Mouse (Mus musculus) liver, adult 2 months (tissue): ENCODE measurements around the gene Cped1. TPM values are rescaled to one million over a fixed set of nuclear protein-coding genes. Genes with fewer than 3 reads are reported as not detected.
A peak's percentile ranks its signal among the peaks of the same experiment; 100 is the strongest.

Experiments
- DNase-seq: peaks from one replicate; pipeline ENCODE4 v3.0.0-alpha.2; 2011; ENCODE audit warnings: low read depth, low spot score; ENCODE audit errors: extremely low read depth
- H3K27ac ChIP-seq: fragments of 200-500 bp; replicated peaks from 2 replicates; pipeline ENCODE4 v1.5.1; 2012; ENCODE audit warnings: low read depth, mild to moderate bottlenecking, control low read depth, inconsistent platforms, low read length; ENCODE audit not compliant: insufficient read depth
- H3K27me3 ChIP-seq: fragments of 200-500 bp; 2 replicates; pipeline ENCODE4 v1.6.1; 2012; ENCODE audit warnings: mild to moderate bottlenecking, moderate library complexity, low read length, inconsistent platforms; ENCODE audit not compliant: control insufficient read depth, insufficient read depth
- H3K36me3 ChIP-seq: fragments of 200-500 bp; 2 replicates; pipeline ENCODE4 v1.6.1; 2012; ENCODE audit warnings: low read length, inconsistent platforms; ENCODE audit not compliant: control insufficient read depth, insufficient read depth
- H3K4me1 ChIP-seq: fragments of 200-500 bp; 2 replicates; pipeline ENCODE4 v1.6.1; 2011; ENCODE audit warnings: low read length; ENCODE audit not compliant: control insufficient read depth, insufficient read depth
- H3K4me3 ChIP-seq: fragments of 200-500 bp; 2 replicates; pipeline ENCODE4 v1.5.1; 2011; ENCODE audit warnings: low read depth, mild to moderate bottlenecking, control low read depth, low read length, moderate library complexity; ENCODE audit not compliant: insufficient read depth
- H3K79me2 ChIP-seq: fragments of 200-500 bp; 2 replicates; pipeline ENCODE4 v1.6.1; 2012; ENCODE audit warnings: inconsistent platforms, mild to moderate bottlenecking, low read length, moderate library complexity; ENCODE audit not compliant: control insufficient read depth, insufficient read depth
- H3K9ac ChIP-seq: fragments of 200-500 bp; 2 replicates; pipeline ENCODE4 v1.6.1; 2012; ENCODE audit warnings: low read depth, mild to moderate bottlenecking, control low read depth, inconsistent platforms, low read length
- CTCF ChIP-seq: fragments of 200-500 bp; IDR thresholded peaks from 2 replicates; pipeline ENCODE4 v1.5.1; 2011; ENCODE audit warnings: low read depth, low read length, control low read depth
- POLR2A ChIP-seq: fragments of 200-500 bp; IDR thresholded peaks from 2 replicates; pipeline ENCODE4 v1.6.1; 2011; ENCODE audit warnings: low read length, control low read depth; ENCODE audit not compliant: insufficient read depth; ENCODE audit errors: extremely low read depth
- WGBS: fragments of 180-500 bp; shearing (Covaris S2); methylation state at CpG from one replicate; pipeline ENCODE4 v1.1.7; 2018; 5-methylcytosine and 5-hydroxymethylcytosine counted together
- polyA plus RNA-seq: library from polyadenylated mRNA; depleted of rRNA; stranded (reverse); fragments of >200 nt; gene quantifications from 2 replicates; pipeline ENCODE4 v1.2.3, GENCODE M21; 2012
- total RNA-seq: library from RNA; depleted of rRNA; stranded (reverse); fragments of >200 nt; gene quantifications from 2 replicates; pipeline ENCODE4 v1.2.3, GENCODE M21; 2014

Cped1 gene
- total and polyA plus RNA-seq, 2 experiments: 6.0 to 63.6 TPM

- no peaks in the 10 kb centered on the region for H3K36me3 ChIP-seq
- peaks cover 10% of the 10 kb centered on the region; the same call in 1 of the 2 replicates for H3K79me2 ChIP-seq
- H3K4me3 ChIP-seq: 0 out of 2 replicates have a peak overlapping the region, but pooled peaks have one; percentile 4
- TF ChIP-seq POLR2A (no peak), CTCF (no peak)
- H3K27ac ChIP-seq: peak overlapping the region; percentile 61
- 24% methylated on average over 5 of the region's 5 CpGs for WGBS
- H3K4me1 ChIP-seq: peaks cover 27% of the 10 kb centered on the region
- H3K27me3 ChIP-seq: no peaks in the 10 kb centered on the region
- H3K9ac ChIP-seq: no peak overlapping the region
- DNase-seq: peak; percentile 92
Measured at GRCm38 (mm10) chr6:22001284-22001916, 15.7 kb downstream of the Cped1 start.

- H3K9ac ChIP-seq: no peak overlapping the region
- H3K36me3 ChIP-seq: no peaks in the 10 kb centered on the region
- WGBS: 87% methylated on average over 17 of the region's 17 CpGs
- H3K4me1 ChIP-seq: peaks cover 25% of the 10 kb centered on the region
- no peak for TF ChIP-seq CTCF
- TF ChIP-seq POLR2A: no peak
- H3K27me3 ChIP-seq: no peaks in the 10 kb centered on the region
- H3K4me3 ChIP-seq: no peak overlapping the region
- H3K27ac ChIP-seq: no peak overlapping the region
- peaks cover 5% of the 10 kb centered on the region; the same call in 1 of the 2 replicates for H3K79me2 ChIP-seq
- DNase-seq: no peak
Measured at GRCm38 (mm10) chr6:22002521-22003199, 16.9 kb downstream of the Cped1 start.

GRCm38 (mm10) chr6:22003200-22003587 lies 17.5 kb downstream of the Cped1 start:
- H3K79me2 ChIP-seq: peaks cover 7% of the 10 kb centered on the region; the same call in 1 of the 2 replicates
- no peak overlapping the region for H3K4me3 ChIP-seq
- peaks cover 22% of the 10 kb centered on the region for H3K4me1 ChIP-seq
- no peaks in the 10 kb centered on the region for H3K36me3 ChIP-seq
- H3K27me3 ChIP-seq: no peaks in the 10 kb centered on the region
- TF ChIP-seq CTCF: no peak
- TF ChIP-seq POLR2A: no peak
- no peak overlapping the region for H3K9ac ChIP-seq
- H3K27ac ChIP-seq: no peak overlapping the region
- no peak for DNase-seq
- WGBS: 73% methylated on average over 6 of the region's 6 CpGs

GRCm38 (mm10) chr6:22003959-22004543 lies 18.3 kb downstream of the Cped1 start:
- 58% methylated on average over 10 of the region's 10 CpGs for WGBS
- no peak overlapping the region for H3K4me3 ChIP-seq
- H3K9ac ChIP-seq: no peak overlapping the region
- no peaks in the 10 kb centered on the region for H3K36me3 ChIP-seq
- H3K27ac ChIP-seq: no peak overlapping the region
- H3K79me2 ChIP-seq: peaks cover 9% of the 10 kb centered on the region; the same call in 1 of the 2 replicates
- DNase-seq: no peak
- peaks cover 20% of the 10 kb centered on the region for H3K4me1 ChIP-seq
- H3K27me3 ChIP-seq: no peaks in the 10 kb centered on the region
- TF ChIP-seq CTCF (no peak), POLR2A (no peak)

- Histone ChIP-seq H3K79me2 (peaks cover 5% of the 10 kb centered on the region; the same call in 1 of the 2 replicates), H3K9ac (no peak overlapping the region), H3K4me3 (no peak overlapping the region), H3K27ac (no peak overlapping the region), H3K27me3 (no peaks in the 10 kb centered on the region), H3K36me3 (no peaks in the 10 kb centered on the region), H3K4me1 (peaks cover 22% of the 10 kb centered on the region)
- TF ChIP-seq POLR2A (no peak), CTCF (no peak)
- DNase-seq: no peak
- WGBS: 96% methylated on average over 7 of the region's 7 CpGs
Measured at GRCm38 (mm10) chr6:22008346-22008745, 22.6 kb downstream of the Cped1 start.

GRCm38 (mm10) chr6:22010258-22010657 lies 24.5 kb downstream of the Cped1 start:
- H3K4me3 ChIP-seq: peak overlapping the region; percentile 59

More at GRCm38 (mm10) chr6:22010258-22010657, 24.5 kb downstream of the Cped1 start:
- Histone ChIP-seq H3K4me1 (peaks cover 23% of the 10 kb centered on the region), H3K27ac (peak overlapping the region; percentile 73), H3K36me3 (no peaks in the 10 kb centered on the region), H3K27me3 (no peaks in the 10 kb centered on the region), H3K9ac (peak overlapping the region; percentile 65), H3K79me2 (peaks cover 22% of the 10 kb centered on the region)
- DNase-seq: peak; percentile 86
- TF ChIP-seq CTCF: no peak
- no peak for TF ChIP-seq POLR2A
- WGBS: 26% methylated on average over 12 of the region's 12 CpGs
